Mouse (Mus musculus) CD8-positive naive resting alpha-beta T cell, adult 57 days (primary cell): ENCODE data around the gene Stub1. TPM values are rescaled to one million over a fixed set of nuclear protein-coding genes. Genes with fewer than 3 reads are reported as not detected.

Experiments
- total RNA-seq: library from RNA; stranded (reverse); gene quantifications from one replicate; pipeline ENCODE4 v1.2.4, GENCODE M21; 2023

Gene Stub1
- total RNA-seq: 61.9 TPM

DNA sequence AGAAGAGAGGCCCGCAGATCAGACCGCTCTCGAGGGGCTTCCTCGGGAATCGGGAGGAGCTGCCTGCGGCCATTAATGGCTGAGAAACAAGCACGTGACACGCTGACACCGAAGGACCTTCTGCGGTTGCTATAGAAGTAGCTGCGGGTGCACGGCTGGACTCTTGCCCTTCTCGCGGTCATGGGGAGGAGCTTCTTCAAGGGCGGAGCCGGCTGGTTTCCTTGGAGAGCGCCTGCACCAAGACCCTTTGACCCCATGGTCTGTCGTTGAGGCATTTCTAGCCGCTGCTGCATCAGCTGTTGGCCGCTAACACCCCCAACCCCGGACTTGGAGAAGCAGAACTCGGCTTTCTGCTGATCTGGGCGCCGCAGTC, at the start of gene Stub1:
Stub1 (minus strand) TSS at position 114 of the 373 bp plus-strand sequence.

DNA sequence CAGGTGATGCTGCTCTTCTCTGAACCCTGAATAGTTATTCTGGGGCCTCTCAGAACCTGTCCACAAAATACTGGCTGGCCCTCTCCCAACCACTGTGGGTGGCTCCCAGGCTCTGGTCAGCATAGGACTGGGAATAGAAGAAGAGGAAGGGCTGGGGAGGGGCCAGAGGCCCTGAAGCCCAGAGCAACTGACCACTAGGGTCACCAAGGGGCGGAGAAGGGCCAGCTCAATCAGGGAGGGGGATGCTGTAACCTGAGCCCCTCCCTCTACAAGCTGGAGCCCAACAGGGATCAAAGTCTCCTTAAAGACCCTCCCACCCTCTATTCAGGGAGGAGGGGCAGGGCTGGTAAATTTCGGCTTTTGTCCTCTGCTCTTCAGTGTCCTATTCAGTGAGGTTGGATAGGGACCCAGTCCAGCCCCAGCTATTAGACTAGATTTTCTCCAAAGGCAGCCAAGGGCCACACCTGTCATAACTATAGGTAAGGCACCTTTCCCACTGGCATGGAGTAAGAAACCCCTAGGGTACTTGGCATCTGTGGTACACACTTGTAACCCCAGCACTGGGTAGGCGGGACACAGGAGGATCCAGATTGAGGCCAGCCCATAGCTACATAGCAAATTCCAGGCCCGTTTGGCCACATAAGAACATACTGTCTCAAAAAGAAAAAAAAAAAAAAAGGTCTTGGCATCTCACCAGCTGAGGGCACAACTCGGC, 47.1 kb upstream of the Stub1 start, which contains the start of gene Wfikkn1:
Wfikkn1 (minus strand) TSS at position 663 of the 715 bp plus-strand sequence.

GRCm38 (mm10) chr17:25874721-25875170, 41.5 kb upstream of the Stub1 start, which contains the start of gene Mettl26:
Mettl26 (plus strand) TSS chr17:25875074.

GRCm38 (mm10) chr17:25868601-25869191, 35.5 kb upstream of the Stub1 start, which contains the start of gene Mcrip2:
Mcrip2 (minus strand) TSS chr17:25868764.

GRCm38 (mm10) chr17:25860832-25861703, 27.9 kb upstream of the Stub1 start, which contains the start of gene Wdr90:
Wdr90 (minus strand) TSS chr17:25861501.

DNA sequence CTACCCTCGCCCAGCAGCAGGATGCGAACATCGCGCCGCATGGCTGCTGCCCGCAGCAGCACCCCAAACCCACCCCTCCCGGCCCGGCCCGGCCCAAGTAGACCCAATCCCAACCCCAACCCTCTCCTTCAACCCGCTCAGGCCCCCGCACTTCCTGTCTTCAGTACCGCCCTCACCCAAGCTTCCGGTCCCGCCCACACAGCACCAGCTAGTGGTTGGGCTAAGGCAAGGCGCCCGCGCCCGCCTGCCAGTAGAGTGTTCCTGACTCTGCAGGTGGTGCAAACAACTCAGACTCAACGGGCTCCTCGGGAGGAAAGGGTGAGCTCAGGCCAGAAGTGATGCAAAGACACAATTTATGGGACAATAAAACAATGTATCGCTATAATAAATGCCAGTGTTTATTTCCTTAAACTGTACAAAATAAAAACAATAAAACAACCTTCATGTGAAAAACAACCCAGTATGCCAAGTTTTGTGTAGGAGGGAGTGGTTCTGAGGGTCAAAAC, 11.2 kb upstream of the Stub1 start, which contains the start of gene Rhot2:
Rhot2 (minus strand) TSS at position 456 of the 506 bp plus-strand sequence.

DNA sequence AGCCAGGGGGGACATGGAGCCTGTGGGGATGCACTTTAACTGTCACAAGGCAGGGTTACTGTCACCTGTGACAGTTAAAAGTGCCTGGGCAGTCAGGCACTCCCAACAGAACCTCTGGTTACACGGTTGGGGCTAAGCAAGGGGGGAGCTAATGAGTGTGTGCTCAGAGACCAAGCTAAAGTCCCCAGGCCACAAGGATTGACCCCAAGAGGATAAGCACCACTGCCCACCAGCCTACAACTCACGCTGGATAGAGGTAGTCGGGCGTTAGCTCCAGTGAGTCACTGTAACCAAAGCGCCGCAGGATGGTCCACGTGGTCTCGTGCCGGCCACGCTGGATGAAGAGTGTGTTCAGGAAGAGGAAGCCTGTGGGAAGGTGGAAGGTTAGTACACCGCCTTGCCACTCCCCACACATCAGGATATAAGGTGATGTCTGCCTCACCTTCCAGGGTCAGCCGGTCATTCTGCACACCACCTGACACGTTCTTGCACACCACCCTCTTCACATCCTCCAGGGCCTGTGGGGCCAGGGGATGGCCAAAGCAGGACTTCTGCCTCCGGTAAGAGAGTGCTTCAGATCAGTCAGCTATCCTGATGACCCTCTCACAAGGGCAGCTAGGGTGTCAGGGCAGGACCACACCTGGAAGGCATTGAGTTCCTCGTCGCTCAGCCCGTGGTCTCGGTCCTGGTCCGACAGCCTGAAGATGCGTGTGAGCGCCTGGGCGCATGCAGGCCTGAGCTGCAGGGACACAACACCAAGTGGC, 8.1 kb upstream of the Stub1 start, which contains the start of gene Gm20683:
Gm20683 (minus strand) TSS at position 647 of the 764 bp plus-strand sequence.

DNA sequence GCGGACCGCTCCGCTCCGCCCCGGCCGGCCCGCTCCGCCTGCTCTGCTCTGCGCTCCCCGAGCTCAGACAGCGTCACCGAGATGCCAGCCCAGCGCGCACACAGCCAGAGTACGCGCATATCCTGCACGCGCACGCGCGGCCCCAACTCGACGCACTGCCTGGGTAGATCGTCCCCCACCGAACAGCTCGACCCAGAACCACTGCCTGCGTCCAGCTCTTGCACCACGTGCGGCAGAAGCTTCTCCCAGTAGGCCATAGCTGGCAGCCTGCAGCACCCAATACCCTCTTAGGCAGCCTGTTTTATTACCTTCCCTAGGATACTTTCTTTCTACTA, 3.8 kb upstream of the Stub1 start, which contains the start of gene Rhbdl1:
Rhbdl1 (minus strand) TSS at position 220 of the 335 bp plus-strand sequence.

DNA sequence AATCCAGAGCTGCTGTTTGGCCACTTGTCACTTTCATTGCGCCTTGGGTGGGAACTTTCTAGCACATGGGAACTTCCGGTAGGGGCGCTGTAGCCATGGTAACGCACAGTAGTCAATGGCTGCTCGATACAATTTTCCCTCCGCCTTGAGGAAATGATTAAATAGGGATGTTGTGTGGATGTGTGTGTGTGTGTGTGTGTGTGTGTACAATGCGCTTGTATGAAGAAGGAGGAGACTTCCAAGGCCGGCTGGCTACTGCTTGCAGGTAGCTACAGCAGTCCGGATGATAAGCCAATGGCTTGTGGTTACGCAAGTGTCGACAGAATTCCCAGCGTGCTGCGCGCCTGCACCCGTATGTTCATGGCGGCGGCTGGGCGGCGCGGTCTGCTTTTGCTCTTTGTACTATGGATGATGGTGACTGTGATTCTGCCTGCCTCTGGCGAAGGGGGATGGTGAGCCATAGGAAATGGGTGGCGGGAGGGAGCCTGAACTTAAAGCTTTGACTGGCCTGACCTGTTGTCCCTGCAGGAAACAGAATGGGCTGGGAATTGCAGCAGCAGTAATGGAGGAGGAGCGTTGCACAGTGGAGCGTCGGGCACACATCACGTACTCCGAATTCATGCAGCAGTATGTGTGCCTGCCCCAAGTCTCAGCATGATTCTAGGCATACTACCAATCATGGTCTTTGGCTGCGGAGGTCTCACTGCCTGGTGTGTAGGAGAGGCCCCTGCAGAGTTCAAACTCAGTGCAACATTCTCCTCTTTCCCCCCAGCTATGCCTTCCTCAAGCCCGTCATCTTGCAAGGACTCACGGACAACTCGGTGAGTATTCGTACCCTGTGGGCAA, 4.3 kb downstream of the Stub1 start, which contains the start of gene Jmjd8:
Jmjd8 (plus strand) TSS at position 156 of the 846 bp plus-strand sequence.

DNA sequence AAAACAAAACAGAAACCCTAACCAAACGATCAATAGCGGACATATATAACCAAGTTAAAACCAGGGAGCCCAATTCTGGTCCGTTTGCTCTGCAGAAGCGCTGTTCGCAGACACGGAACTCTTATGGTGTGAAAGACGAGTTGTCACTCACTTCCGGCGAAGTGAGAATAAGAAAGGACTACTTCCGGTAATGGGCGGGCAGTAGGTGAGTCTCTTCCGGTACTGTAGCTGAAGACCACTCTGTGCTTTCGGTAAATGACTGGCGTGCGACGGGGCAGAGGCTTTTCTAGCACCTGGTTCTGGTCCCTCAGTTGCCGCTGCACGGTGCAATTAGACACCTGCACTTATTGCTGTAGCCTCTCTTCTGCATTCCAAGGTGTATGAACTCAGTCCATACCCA, 9.8 kb downstream of the Stub1 start, which contains the start of gene Wdr24:
Wdr24 (plus strand) TSS at position 176 of the 400 bp plus-strand sequence.

DNA sequence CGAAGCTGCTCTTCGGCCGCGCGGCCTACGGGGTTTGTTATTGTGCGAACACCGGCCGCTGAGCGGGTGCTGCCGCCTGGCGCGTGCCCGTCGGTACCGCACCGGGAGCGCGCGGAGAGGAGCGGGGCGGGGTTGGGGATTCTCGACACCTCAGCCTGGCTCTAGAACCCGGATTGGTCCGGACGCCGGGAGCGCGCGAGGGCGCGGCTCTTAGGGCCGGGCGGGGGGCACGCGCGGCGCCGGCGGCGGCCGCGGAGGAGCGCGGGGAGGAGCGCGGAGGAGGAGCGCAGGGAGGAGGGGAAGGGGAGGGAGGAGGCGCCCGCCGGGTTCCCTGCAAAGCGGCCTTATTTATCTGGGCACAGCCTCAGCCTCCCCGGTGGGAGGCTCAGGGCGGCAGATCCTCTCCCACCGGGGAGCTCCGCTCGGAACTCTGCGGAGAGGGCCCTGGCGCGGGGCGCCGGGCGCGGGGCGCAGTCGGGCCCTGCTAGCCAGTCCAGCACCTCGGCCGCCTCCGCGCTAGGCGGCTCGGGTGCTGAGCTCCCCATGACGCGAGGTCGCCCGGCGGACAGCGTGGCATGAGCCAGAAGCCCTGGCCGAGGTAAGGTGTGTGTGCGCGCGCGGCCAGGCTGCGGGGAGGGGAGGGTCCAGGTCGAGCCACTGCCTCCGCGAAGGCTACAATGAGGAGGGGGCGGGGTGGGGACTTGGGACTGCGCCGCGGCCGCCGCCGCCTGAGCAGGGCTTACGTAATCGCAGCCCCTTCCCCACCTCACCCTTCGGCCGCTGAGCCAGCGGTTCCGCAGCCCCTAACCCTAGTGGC, 24.2 kb downstream of the Stub1 start, which contains the start of gene Fbxl16:
Fbxl16 (plus strand) TSS at position 297 of the 817 bp plus-strand sequence.

DNA sequence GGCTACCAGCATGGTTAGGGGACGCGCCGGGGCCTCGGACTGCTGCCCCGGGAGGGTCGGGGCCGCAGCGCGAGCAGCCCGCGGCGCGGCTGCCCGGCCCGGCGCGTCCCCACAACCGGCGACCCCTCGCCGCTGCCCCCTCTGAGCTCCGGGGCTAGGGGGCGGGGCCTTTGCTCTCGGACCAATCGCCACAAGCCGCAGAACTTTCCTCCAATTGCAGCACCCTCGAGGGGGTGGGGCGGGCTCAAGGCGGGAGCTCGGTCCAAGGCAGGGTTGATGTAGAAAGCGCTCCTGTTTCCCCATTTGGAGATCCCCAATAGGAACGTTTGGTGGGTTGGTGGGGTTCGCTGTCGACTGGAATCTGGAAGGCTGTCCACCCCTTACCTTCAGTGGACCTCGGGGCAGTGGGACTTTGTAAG, 36.2 kb downstream of the Stub1 start, which contains the start of gene Metrn:
Metrn (minus strand) TSS at position 186 of the 419 bp plus-strand sequence.

GRCm38 (mm10) chr17:25795609-25796092, 37.6 kb downstream of the Stub1 start, which contains the start of gene AC134908.4:
AC134908.4 (minus strand) TSS chr17:25795659.

DNA sequence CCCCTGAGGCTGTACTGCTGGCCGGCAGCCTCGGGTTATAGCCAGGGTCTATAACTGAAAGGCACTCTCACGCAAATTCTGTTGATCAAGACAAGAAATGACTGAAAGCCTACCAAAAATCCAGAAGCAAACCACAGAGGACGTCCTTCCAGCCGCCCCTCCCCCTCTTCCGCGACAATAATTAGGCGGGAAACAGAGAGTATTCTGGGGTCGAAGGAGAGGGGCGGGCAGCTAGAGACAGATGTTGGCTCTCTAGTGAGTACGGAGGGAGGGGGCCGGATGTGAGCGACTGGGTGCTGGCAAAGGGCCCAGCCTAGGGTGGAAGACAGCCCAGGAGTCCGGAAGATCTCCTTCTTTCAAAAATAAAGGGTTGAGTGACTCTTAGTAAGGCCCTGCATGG, 40.6 kb downstream of the Stub1 start, which contains the start of gene Fam173a:
Fam173a (minus strand) TSS at position 287 of the 400 bp plus-strand sequence.

DNA sequence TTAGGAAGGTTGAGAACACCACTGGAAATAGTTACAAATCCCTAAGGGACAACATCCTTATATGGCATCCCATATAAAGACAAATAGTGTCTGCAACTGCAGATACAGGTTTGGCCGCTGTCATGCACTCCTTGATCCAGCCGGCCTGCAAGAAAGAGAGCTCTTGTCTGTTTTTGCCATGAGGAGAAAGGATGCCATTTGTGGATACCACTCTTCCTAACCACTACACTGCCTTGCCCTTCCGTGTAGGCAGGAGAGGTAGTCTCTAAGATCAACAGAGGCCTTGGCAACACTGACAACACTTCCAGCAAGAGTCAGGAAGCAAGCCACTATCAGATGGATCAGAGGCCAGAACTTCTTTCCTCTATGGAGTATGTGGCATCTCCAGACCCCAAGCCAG, 46.9 kb downstream of the Stub1 start, which contains the start of gene Ccdc78:
Ccdc78 (plus strand) TSS at position 301 of the 400 bp plus-strand sequence.

DNA sequence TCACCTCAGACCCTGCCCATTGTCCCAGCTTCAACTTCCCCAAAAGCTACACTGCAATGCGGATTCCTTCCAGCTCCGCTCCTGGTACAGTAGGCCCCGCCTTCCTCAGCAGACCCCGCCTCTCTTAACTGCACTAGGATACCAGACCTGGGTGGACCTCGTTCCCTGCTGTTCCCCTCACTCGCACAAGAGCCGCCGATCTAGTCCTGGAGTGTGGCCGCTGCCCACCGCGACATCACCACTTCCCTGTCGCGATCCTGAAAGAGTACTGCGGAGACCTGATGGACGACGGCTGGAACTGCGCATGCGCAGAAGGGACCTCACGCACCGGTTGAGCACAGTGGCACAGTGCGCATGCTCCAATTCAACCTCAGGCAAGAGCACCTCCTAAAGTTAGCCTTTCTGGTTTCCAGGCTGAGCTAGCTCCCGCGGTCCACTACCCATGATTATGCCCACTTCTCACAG, 47.9 kb downstream of the Stub1 start, which contains the start of gene Haghl:
Haghl (minus strand) TSS at position 393 of the 465 bp plus-strand sequence.

